Mouse (Mus musculus): Measurements from ENCODE around the gene Btn1a1. TPM values are rescaled to one million over a fixed set of nuclear protein-coding genes. Genes with fewer than 3 reads are reported as not detected.

Gene Btn1a1
- 0.35 TPM for polyA plus RNA-seq (2014; fragmentation: Illumina TruSeq; extraction: RNeasy Lipid Tissue Mini Kit (QIAGEN cat#74804); ENCODE audit: low read depth, low replicate concordance)

DNA sequence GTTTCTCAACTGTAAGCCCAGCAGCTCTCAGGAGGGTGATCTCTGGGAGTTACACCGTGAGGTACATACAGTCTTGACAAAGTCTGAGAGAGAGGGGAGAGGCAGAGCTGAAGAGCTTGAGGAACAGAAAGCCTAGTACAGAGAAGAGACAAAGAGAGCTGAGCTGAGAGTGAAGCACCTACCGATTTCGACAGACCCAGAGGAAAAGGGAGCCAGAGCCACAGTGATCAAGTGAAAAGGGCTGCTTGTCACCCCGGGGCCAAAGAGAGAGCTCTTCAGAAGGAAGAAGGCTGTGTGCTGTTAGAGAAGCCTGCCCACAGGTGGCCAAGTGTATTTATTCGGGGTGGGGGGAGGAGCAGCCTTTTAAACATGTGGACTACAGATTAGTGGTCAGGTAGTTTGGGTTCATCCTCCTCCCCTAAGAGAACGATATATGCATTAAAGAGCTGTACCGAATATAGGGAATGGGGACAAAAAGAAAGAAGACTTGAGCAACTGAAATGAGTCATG is at the start of gene Btn1a1:
TSS of gene Btn1a1 (minus strand) at position 302 of the 510 bp plus-strand sequence.

GRCm38 (mm10) chr13:23488400-23489322 is 23.0 kb upstream of the Btn1a1 start, which contains the start of gene Btn2a2:
Btn2a2 (minus strand) TSS chr13:23488857.

DNA sequence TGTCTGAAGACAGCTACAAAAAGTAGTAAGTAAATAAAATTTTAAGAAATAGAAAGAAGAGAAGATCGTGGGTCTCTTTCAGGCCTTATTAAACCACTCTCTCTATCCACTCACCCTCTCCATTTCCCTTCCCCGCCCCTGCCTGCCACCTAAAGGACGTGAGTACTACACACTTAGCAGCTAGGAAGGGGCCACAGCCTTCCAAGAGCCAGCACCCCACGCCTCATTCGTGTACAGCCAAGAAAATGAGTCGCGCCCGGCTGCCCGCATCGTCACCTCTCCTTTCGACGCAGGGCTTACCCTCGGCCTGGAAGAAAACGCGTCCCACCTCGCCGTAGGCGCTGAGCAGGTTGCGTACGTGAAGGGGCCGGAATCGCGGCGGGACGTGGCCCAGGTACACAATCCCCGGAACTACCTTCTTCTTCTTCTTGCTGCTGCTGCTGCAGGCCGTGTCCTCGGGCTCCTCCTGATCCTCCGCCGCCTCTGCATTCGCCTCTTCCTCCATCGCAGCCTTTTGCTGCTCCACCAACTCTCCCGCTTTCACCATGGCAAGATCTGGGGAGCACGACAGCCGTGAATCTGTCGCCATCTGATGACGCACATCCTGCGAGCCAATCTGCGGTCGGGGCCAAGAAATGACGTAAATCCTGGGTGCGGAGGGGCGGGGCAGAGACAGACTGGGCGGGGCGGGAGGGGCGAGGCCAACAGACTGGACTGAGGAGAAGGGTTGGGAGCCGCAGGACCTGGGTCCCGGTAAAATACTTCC is 42.2 kb downstream of the Btn1a1 start, which contains the start of gene Abt1:
TSS of gene Abt1 (minus strand) at position 581 of the 766 bp plus-strand sequence.

Other genes starting within 250 kb of the Btn1a1 start
- 0.48 TPM for gene Vmn1r222, start 230.0 kb downstream of the Btn1a1 start, polyA plus RNA-seq (2014; fragmentation: Illumina TruSeq; extraction: RNeasy Lipid Tissue Mini Kit (QIAGEN cat#74804); ENCODE audit: low read depth, low replicate concordance)
- not detected for gene Vmn1r223, start 218.8 kb downstream of the Btn1a1 start, polyA plus RNA-seq (2014; fragmentation: Illumina TruSeq; extraction: RNeasy Lipid Tissue Mini Kit (QIAGEN cat#74804); ENCODE audit: low read depth, low replicate concordance)
- 33.4 TPM for gene Zfp322a, start 96.7 kb downstream of the Btn1a1 start, polyA plus RNA-seq (2014; fragmentation: Illumina TruSeq; extraction: RNeasy Lipid Tissue Mini Kit (QIAGEN cat#74804); ENCODE audit: low read depth, low replicate concordance)
- 1.4 TPM for gene Abt1, start 42.0 kb downstream of the Btn1a1 start, polyA plus RNA-seq (2014; fragmentation: Illumina TruSeq; extraction: RNeasy Lipid Tissue Mini Kit (QIAGEN cat#74804); ENCODE audit: low read depth, low replicate concordance)
- gene Btn2a2, start 23.0 kb upstream of the Btn1a1 start, polyA plus RNA-seq (2014; fragmentation: Illumina TruSeq; extraction: RNeasy Lipid Tissue Mini Kit (QIAGEN cat#74804); ENCODE audit: low read depth, low replicate concordance) = 0.25 TPM
- not detected for gene Hist1h4h, start 65.1 kb upstream of the Btn1a1 start, polyA plus RNA-seq (2014; fragmentation: Illumina TruSeq; extraction: RNeasy Lipid Tissue Mini Kit (QIAGEN cat#74804); ENCODE audit: low read depth, low replicate concordance)
- gene Hist1h2af, start 68.0 kb upstream of the Btn1a1 start, polyA plus RNA-seq (2014; fragmentation: Illumina TruSeq; extraction: RNeasy Lipid Tissue Mini Kit (QIAGEN cat#74804); ENCODE audit: low read depth, low replicate concordance) = not detected
- gene Hist1h3g, start 69.5 kb upstream of the Btn1a1 start, polyA plus RNA-seq (2014; fragmentation: Illumina TruSeq; extraction: RNeasy Lipid Tissue Mini Kit (QIAGEN cat#74804); ENCODE audit: low read depth, low replicate concordance) = not detected
- gene Hist1h2bh, start 77.5 kb upstream of the Btn1a1 start, polyA plus RNA-seq (2014; fragmentation: Illumina TruSeq; extraction: RNeasy Lipid Tissue Mini Kit (QIAGEN cat#74804); ENCODE audit: low read depth, low replicate concordance) = not detected
- not detected for gene Hist1h3f, start 78.2 kb upstream of the Btn1a1 start, polyA plus RNA-seq (2014; fragmentation: Illumina TruSeq; extraction: RNeasy Lipid Tissue Mini Kit (QIAGEN cat#74804); ENCODE audit: low read depth, low replicate concordance)
- not detected for gene Hist1h4f, start 85.7 kb upstream of the Btn1a1 start, polyA plus RNA-seq (2014; fragmentation: Illumina TruSeq; extraction: RNeasy Lipid Tissue Mini Kit (QIAGEN cat#74804); ENCODE audit: low read depth, low replicate concordance)
- 0.11 TPM for gene Hist1h1d, start 87.4 kb upstream of the Btn1a1 start, polyA plus RNA-seq (2014; fragmentation: Illumina TruSeq; extraction: RNeasy Lipid Tissue Mini Kit (QIAGEN cat#74804); ENCODE audit: low read depth, low replicate concordance)
- not detected for gene Hist1h3e, start 96.5 kb upstream of the Btn1a1 start, polyA plus RNA-seq (2014; fragmentation: Illumina TruSeq; extraction: RNeasy Lipid Tissue Mini Kit (QIAGEN cat#74804); ENCODE audit: low read depth, low replicate concordance)
- not detected for gene Hist1h2ae, start 105.3 kb upstream of the Btn1a1 start, polyA plus RNA-seq (2014; fragmentation: Illumina TruSeq; extraction: RNeasy Lipid Tissue Mini Kit (QIAGEN cat#74804); ENCODE audit: low read depth, low replicate concordance)
- gene Hist1h2bg, start 105.5 kb upstream of the Btn1a1 start, polyA plus RNA-seq (2014; fragmentation: Illumina TruSeq; extraction: RNeasy Lipid Tissue Mini Kit (QIAGEN cat#74804); ENCODE audit: low read depth, low replicate concordance) = not detected
- gene Hist1h2bf, start 108.3 kb upstream of the Btn1a1 start, polyA plus RNA-seq (2014; fragmentation: Illumina TruSeq; extraction: RNeasy Lipid Tissue Mini Kit (QIAGEN cat#74804); ENCODE audit: low read depth, low replicate concordance) = not detected
- not detected for gene Hist1h2ad, start 108.5 kb upstream of the Btn1a1 start, polyA plus RNA-seq (2014; fragmentation: Illumina TruSeq; extraction: RNeasy Lipid Tissue Mini Kit (QIAGEN cat#74804); ENCODE audit: low read depth, low replicate concordance)
- gene Hist1h3d, start 109.9 kb upstream of the Btn1a1 start, polyA plus RNA-seq (2014; fragmentation: Illumina TruSeq; extraction: RNeasy Lipid Tissue Mini Kit (QIAGEN cat#74804); ENCODE audit: low read depth, low replicate concordance) = not detected
- not detected for gene Hist1h4d, start 115.7 kb upstream of the Btn1a1 start, polyA plus RNA-seq (2014; fragmentation: Illumina TruSeq; extraction: RNeasy Lipid Tissue Mini Kit (QIAGEN cat#74804); ENCODE audit: low read depth, low replicate concordance)
- gene Hist1h2be, start 155.2 kb upstream of the Btn1a1 start, polyA plus RNA-seq (2014; fragmentation: Illumina TruSeq; extraction: RNeasy Lipid Tissue Mini Kit (QIAGEN cat#74804); ENCODE audit: low read depth, low replicate concordance) = 0.91 TPM
- gene Hist1h1e, start 156.7 kb upstream of the Btn1a1 start, polyA plus RNA-seq (2014; fragmentation: Illumina TruSeq; extraction: RNeasy Lipid Tissue Mini Kit (QIAGEN cat#74804); ENCODE audit: low read depth, low replicate concordance) = 0.24 TPM
- 0.28 TPM for gene Hist1h2ac, start 218.0 kb upstream of the Btn1a1 start, polyA plus RNA-seq (2014; fragmentation: Illumina TruSeq; extraction: RNeasy Lipid Tissue Mini Kit (QIAGEN cat#74804); ENCODE audit: low read depth, low replicate concordance)
- gene Hist1h2bc, start 218.3 kb upstream of the Btn1a1 start, polyA plus RNA-seq (2014; fragmentation: Illumina TruSeq; extraction: RNeasy Lipid Tissue Mini Kit (QIAGEN cat#74804); ENCODE audit: low read depth, low replicate concordance) = 16.4 TPM
- gene Hist1h1t, start 229.9 kb upstream of the Btn1a1 start, polyA plus RNA-seq (2014; fragmentation: Illumina TruSeq; extraction: RNeasy Lipid Tissue Mini Kit (QIAGEN cat#74804); ENCODE audit: low read depth, low replicate concordance) = 0.91 TPM
- gene Hist1h4c, start 232.6 kb upstream of the Btn1a1 start, polyA plus RNA-seq (2014; fragmentation: Illumina TruSeq; extraction: RNeasy Lipid Tissue Mini Kit (QIAGEN cat#74804); ENCODE audit: low read depth, low replicate concordance) = 3.9 TPM
- gene Hfe, start 245.0 kb upstream of the Btn1a1 start, polyA plus RNA-seq (2014; fragmentation: Illumina TruSeq; extraction: RNeasy Lipid Tissue Mini Kit (QIAGEN cat#74804); ENCODE audit: low read depth, low replicate concordance) = 13.3 TPM

All from testis, adult 10 weeks (tissue).